Mouse (Mus musculus): ENCODE measurements around the gene Edc3.

Edc3 gene

DNA sequence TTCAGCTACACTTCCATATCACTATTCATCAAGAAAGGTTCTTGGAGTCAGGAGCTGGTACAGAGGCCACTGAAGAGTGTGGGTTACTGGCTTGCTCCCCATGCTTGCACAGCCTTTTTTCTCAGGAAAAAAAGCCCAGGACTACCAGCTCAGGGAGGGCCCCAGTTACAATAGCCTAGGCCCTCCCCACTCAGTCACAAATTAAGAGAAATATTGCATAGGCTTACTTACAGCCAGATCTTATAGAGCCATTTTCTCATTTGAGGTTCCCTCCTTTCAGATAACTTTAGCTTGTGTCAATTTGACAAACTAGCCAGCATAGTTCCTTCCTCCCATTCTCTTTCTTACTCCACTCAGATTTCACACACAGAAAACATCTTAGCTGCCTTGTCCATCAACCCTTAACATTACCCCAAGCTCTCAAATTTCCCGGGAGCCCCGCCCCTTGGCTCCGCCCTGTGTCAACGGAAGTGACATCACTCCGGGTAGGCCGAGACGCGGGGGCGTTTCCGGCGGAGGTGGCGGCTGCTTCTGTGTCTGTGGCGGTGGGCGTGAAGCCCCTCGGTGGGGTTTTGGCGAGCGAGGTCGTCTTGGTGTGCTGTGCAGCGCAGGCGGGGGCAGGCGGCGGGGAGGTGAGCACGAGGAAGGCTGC lies at the start of gene Edc3:
Gene Edc3, plus strand, starts transcription at position 473 of the 652 bp plus-strand sequence.
- DNase-seq, result peak; percentile 81

DNA sequence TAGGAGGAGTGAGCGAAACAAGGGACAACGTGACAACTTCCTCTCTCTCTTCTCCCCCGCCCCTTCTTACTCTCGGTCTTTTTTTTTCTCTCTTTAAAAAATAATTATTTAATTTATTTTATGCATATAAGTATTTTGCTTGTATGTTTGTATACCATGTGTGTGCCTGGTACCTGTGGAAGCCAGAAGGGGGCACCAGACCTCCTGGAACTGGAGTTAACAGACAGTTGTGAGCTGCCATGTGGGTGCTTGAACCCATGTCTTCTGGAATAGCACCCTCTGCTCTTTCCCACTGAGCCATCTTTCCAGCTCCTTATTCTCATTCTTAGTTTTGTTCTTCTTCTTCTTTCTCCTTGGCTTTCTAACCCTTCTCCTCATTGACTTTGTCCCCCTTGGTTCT lies 49.4 kb upstream of the Edc3 start:
- DNase-seq, result no peak

DNA sequence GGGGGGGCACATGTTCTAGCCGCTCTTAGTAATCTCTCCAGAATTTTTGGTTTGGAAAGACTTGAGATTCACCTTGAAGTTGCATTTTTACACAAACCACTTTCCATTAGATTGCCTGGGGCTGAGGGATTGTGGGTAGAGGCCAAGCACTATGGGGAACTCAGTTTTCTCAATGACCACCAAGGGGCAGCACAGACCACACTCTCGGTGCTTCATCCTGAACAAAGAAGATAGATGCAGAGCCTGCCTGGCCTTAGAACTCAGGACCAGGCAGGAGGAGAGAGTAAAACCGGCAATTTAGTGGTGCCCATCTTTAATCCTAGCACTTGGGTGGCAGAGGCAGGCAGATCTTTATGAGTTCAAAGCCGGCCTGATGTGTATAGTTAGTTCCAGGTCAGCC lies 48.6 kb upstream of the Edc3 start:
- DNase-seq, result peak; percentile 70

DNA sequence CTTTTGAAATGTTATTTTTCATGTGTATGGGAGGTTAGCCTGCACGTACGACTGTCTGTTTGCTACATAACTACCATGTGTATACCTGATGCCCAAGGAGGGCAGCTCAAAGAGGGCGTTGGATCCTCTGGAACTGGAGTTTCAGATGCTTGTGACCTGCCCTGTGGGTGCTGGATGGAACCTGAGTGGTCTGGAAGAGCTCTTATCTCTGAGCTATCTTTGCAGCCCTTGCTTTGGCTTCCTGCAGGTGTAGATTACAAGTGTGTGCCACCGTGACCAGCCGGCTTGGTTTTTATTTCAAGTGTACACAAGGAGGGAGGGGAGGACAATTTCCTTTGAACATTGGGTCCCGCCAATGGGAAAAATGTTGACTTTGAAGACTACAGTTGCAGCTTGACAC lies 47.8 kb upstream of the Edc3 start:
- DNase-seq, result no peak

DNA sequence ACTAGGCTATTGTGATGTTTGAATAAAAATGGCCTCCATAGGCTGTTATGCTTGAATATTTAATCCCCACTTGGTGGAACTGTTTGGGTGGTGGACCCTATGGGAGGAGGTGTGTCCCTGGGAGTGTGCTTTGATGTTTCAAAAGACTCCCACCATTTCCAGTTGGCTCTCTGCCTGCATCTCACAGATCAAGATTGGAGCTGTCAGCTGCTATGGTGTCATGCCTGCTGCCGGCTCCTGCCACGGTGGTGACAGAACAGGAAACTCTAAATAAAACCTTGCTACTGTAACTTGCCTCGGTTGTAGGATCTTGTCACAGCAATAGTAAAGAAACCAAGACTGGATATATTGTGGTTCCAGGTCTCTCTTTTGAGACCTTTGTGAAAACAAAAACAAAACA lies 46.8 kb upstream of the Edc3 start:
- DNase-seq, result no peak

DNA sequence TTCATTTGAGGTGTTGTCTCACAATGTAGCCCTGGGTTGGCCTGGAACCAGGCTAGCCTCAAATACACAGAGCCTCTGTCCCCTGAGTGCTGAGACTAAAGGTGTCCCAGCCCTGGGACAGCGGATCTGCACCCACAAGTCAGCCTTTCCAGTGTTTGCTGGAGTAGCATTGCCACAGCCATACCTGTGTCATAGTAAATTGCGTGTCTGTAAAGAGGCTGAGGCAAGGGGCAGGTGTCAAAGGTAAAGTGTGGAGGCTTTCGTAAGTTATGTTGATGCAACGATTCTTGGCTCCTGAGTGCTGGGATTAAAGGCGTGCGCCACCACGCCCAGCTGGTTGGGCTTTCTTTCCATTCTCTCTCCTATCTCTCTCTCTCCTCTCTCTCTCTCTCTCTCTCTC lies 43.7 kb upstream of the Edc3 start:
- no peak for DNase-seq

DNA sequence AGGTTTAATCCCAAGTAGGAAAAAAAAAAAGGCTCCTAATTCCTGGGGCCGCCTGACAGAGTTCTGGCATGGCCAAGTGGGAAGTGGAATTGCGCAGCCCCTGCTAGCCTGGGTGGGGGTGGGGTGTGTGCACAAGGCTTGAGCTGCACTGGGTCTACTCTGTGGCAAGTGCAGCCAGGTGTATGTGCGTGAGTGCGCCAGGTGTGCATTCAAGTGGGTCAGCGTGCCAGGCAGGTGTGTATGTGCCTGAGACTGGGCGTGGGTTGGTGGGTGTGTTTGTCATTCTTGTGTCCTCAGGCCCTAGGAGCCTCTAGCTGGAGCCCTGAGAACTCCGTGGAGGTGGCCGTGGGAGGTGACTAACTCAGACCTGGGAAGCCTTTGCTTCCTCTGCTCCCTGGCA lies 41.8 kb upstream of the Edc3 start:
- DNase-seq, result no peak

DNA sequence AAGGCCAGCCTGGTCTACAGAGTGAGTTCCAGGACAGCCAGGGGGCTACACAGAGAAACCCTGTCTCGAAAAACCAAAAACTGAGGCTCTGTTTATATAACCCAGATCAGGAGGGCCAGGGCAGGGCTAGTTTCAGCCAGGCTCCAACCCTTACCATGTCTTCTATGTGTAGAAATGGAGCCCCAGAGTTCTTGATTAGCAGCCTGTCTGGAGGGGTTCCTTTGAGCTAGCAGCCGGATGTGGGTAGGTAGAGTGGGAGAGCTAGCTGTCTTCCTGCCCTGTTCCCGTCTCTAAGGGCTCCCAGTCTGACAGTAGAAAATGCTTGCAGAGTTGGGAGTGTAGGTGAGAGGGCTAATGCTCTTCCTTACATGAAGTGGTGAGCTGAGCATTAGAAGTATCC lies 41.2 kb upstream of the Edc3 start:
- no peak for DNase-seq

DNA sequence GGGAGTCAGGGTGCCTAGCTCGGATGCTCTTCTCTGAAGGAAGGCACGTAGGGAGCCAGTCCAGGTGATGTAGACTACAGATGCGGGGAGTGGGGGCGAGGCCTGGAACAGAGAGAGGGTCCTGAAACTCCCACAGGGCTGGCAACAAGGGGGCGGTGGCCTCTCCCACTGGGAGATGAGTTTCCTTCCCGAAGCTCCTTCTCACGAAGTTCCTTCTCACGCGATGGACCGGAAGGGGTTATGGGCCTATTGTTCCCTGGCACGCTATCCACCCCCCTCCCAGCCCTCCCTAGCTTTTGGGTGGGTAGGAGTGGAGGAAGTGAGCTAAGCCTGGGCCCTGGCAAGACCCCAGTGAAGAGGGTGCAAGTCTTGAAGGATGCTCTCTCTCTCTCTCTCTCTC lies 40.5 kb upstream of the Edc3 start:
- DNase-seq, result no peak

DNA sequence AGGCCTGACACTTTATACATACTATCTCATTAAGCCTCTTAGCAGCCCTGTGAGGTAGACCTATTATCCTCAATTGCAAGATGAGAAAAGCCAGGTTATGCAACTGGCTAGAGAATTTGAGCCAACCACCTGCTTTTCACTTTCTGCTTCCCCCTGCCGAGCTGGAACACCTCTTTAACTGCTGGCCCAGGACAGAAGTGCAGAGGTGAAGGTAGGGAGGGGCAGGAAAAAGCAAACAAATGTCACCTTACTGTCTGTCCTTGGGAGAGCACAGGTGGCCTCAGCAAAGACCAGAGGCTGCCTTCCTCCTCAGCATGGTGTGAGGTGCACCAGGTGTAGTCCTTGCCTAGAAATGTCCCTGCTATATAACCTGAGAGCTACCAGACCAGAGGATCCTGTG lies 40.1 kb upstream of the Edc3 start:
- no peak for DNase-seq

DNA sequence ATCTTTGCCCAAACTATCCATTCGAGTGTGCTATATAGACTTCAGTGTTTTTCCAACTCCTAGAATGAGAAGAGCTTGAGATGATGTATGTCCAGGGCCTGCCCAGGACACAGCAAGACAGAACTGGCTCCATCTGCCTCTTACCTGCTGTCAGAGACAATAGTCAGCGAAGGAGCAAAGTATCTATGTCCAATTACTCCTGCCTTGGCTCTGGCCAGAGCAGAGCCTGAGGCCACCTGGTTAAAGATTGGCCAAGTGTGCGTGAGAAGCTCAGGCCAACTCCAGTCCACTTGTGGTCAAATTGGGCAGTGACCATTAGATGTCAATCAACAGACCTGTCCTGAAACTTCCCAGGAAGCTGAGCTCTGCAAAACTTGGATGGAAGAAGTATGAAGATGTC lies 38.8 kb upstream of the Edc3 start:
- DNase-seq, result no peak

DNA sequence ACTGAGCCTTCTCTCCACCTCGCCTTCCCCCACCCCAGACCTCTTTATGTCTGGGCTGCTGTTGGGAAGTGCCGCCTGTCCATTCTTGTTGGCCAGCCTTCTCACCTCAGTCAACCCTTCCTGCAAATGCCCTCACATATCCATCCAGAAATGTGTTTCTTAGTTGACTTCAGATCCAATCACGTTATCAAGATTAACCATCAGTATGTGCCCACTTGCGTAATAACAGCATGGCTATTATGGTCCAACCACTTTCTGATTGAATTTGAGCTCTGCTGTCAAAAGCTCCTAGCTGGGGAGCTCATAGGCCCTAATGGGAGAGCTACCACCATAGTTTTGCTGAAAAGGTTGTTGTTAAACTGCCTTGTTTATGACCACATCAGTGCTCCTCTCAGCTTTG lies 37.3 kb upstream of the Edc3 start:
- DNase-seq, result no peak

DNA sequence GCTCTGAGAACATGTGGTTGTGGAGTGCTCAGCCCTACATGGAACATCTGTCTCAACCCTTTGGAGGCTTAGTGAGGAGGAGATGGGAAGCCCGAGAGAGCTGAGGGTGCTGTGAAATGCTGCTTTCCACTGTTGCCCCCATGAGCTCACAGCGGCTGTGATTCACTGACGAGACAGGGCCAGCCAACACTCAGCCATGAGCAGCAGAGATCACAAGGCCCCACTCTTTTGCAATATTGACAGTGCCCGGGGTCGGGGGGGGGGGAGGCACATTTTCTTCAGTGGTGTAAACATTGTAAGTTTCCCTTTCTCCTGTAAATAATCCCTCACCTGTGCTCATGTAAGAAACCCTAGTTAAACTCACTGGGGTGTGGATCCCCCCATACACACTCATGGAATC lies 36.8 kb upstream of the Edc3 start:
- DNase-seq, result no peak

DNA sequence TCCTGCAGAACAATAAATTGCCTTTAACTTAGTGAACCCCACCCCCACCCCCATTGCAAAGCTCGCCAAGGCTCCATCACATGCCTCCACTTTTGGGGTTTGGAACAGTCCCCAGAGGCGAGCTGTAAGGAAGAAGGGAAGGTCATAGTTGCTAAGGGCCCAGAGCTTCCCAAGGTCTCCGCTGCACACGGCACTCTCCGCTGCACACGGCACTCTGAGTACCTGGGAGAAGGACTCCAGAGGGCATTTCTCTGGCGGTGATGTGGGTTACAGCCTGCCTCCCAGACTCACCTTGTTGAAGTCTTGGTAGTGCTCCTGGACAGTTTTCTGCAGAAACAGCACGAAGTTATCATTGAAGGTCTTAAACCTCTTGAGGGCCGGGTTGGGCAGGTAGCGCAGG lies 26.9 kb upstream of the Edc3 start:
- no peak for DNase-seq

DNA sequence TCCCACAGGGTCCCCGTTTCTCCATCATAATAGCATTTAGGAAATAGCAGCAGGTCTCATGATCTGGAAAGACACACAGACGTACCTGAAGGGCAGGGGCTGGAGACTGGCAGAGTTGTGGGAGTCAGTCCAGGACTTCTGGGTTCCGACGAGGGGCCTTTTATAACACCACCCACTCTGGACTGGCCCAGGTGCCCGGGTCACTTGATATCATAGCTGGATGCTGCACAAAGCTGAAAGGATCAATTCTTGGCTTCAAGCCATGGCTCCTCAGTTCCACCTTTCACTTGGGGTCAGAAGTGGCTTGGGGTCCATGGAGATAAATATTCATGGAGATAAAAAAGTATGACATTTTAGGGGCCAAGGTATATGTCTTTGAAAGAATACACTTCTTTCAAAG lies 24.8 kb upstream of the Edc3 start, which contains the start of gene Cyp1a2:
Gene Cyp1a2, minus strand, starts transcription at position 184 of the 400 bp plus-strand sequence.
- DNase-seq, result no peak

DNA sequence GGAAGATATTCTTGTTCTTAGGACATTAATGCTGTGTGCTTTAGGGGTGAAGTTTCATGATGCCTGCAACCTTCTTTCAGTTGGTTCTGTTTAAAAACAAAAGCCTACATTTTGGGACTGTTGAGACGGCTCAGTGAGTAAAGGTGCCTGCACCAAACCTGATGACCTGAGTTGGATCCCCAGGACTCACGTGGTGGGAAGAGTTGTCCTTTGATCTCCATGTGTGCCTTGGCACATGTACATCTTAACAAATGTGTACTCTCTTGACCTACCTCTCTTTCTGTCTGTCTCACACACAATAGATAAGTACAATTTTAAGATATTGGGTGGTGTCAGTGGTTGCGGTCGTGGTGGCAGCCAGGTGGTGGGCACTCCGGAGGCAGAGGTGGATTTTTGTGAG lies 22.3 kb upstream of the Edc3 start:
- no peak for DNase-seq

DNA sequence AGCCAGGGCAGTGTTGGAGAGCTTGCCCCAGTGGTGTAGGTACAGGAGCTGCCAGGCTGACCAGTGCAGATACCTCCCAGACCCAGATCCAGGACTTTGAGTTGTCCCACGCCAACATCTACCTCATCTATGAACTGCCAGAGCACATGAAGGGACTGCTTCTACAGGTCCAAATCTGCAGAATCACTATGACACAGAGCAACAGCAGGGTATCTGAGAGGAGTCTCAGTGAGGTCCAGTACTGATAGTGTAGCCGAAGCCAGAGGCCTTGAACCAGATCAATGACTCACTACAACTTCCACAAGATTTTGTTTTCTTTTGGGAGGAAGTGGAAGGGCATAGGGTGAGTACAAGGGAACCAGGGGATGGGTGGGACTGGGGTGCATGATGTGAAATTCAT lies 20.6 kb upstream of the Edc3 start, which contains the start of gene Cyp1a1:
Gene Cyp1a1, plus strand, starts transcription at position 178 of the 400 bp plus-strand sequence.
- no peak for DNase-seq

DNA sequence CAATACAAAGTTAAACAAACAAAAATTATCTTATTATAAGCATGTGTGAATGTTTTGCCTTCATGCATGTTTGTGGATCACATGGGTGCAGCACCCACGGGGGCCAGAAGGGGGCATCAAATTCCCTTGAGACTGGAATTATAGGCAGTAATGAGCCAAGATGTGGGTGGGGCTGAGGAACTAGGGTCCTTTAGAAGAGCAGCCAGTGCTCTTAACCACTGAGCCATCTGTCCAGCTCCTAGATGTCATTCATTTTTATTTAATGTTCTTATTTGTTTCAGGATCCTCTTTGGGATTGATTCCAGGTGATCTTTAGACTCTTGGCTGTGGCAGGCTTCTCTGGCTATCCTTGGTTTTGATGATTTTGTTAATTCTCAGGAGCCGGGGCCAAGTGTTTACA lies 20.2 kb upstream of the Edc3 start:
- no peak for DNase-seq

DNA sequence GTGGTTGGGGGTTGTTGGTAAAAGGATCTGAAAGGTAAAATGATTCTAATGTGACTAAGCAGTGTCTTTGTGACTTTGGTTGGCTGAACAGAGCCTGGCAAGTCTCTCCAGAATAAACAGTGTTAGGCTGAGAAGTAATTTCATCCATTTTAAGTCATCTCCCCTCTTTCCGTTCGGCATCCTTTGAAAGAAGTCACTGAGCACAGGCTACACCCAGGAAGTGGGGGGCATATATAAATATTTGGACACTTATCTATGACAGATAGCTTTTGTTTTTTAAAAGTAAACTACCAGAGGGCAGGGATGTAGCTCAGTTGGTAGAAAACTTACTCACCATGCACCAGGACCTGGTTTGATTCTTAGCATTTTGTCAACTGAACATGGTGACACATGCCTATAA lies 19.7 kb upstream of the Edc3 start:
- no peak for DNase-seq

DNA sequence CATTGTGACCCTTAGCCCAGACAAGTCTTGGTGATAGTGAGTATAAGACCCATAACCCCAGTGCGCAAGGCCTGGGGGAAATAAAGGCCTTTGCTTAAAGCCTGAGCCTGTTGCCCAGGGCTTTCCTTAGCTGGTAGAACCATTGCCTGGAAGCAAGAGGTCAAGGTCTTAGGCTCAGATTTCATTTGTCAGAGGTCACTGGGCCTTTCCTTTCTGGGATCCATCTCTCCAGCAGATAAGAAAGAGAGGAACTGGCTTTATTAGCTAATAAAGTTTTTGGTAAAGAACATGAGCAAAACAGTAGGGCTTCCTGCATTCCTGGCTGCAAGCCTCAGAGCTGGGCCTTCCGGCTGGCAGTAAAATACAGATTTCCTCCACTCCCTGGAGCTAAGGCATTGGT lies 14.2 kb upstream of the Edc3 start:
- no peak for DNase-seq

DNA sequence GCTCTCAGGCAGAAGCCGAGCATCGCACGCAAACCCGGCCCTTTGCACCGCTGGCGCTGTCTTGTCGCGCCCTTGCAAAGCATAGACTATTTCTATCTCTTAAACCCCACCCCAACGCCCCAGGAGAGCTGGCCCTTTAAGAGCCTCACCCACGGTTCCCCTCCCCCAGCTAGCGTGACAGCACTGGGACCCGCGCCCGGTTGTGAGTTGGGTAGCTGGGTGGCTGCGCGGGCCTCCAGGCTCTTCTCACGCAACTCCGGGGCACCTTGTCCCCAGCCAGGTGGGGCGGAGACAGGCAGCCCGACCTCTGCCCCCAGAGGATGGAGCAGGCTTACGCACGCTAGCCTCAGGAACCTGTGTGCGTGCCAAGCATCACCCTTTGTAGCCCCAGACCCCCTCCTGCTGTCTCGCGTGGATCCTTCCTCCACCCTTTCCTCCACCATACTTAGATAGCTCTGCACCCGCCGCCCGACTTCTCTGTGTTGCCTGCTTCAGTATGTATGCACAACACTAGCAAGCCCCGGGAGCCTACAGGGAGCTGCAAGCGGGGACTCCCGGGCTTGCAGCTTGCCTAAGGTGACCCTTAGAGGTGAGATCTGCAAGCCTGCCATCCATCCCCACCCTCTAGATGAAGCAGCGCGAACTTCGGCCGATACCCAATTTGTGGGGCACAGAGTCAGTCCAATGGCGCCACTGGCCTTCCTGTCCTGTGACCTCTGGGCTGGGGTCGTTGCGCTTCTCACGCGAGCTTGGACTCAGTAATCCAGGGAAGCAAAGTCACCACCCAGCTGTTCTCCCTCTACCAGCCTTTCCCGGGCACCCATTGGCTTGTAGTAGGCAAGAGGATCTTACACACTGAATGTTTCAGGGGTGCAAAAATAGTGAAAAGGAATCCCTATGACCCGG lies 11.7 kb upstream of the Edc3 start:
- peak; percentile 70 for DNase-seq

DNA sequence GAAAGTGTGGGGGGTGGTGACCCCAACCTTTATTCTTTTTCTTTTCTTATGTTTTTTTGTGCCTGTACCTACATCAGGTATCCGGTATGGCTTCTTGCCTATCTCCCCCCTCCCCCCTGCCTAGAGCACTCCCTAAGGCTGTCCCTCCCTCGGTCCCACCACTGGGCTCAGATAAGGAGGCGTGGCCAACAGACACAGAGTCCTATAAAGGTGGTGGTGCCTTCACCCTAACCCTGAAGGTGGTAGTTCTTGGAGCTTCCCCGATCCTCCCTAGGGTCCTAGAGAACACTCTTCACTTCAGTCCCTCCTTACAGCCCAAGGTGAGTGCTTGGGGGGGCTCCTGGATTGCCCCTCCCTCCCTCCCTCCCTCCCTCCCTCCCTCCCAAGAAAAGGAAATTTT lies 11.0 kb upstream of the Edc3 start:
- peak; percentile 28 for DNase-seq

DNA sequence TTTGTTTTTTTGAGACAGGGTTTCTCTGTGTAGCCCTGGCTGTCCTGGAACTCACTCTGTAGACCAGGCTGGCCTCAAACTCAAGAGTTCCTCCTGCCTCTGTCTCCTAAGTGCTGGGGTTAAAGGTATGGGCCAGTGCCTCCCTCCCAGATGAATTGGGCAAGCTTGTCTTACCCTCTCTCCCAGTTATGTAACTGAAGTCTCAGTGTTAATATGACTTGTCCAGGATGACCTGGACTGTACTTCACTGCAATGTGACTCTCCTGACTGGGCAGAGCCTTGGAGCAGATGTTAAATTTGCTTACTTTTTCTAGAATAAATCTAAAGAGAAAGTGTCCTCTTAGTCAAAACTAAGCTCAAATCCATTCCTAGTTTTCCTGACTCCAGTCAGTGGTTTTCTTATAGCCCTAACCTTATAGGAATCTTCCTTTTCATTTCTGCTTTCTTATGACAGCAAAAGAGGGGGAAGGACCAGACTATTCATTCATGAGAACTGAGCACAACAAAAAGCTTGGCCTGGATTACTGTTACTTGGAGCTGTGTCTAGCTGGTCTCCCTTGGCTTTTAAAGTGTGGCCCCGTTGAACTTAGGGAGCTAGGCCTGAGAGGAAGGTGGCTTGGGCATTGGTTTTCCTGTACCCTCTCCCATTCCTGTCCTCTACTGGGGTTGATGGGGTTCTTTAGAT lies 9.7 kb upstream of the Edc3 start:
- no peak for DNase-seq

DNA sequence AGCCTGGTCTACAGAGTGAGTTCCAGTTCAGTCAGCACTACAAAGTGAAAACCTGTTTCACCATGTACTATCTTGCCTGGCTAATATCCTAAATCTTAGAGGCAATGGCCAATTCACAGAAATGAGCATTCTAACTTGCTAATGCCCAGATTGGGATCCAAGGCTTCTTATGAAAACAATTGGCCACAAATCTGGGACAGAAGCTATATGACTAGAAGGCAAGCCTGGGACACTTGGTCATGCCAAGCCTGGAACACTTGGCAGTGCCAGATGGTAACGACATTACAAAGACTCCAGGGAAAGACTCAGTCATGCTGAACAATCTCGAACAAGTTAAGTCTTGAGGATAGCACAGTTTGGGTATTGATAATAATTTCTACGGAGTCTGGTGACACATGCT lies 1.8 kb upstream of the Edc3 start:
- DNase-seq, result no peak
